ENCODE assay signal across 13 mouse cellular contexts in the genomic region with DNA sequence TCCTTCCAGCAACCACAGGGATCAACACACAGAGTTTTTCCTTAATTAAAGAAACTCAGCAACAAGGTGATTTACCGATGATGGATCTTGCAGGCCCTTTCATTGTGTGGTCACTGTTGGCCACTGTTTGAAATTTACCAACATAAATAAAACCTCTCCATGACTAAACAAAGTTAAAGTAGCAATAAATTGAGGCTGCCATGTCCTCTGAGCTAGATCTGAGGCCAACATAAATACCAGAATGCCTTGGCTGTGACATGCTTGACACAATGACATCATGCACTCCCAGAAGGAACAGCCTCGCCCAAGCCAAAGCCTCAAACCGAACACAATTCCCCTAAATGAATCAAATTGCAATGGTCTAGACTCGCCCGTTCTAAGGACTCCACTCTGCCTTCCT.
DNase-seq lines count a peak whose midpoint lies in the region; ATAC-seq lines count a peak whose summit lies in the region.
"Had no signal": no experiment of that assay in that cellular context is flagged by ENCODE, and none has a peak within 500 bp of the region (broad histone marks: within the 10 kb centered on the region; RNA-seq: fewer than 3 reads in every experiment).

No protein-coding gene starts in this region.

- H3K27ac ChIP-seq in lung, embryonic 16.5 days (ENCODE audit: low read length): no peak overlapping the region
- 0 out of 2 replicates have a peak overlapping the region, but pooled peaks have one; percentile 53 for H3K27ac ChIP-seq in limb, embryonic 10.5 days
- H3K27ac ChIP-seq in stomach, embryonic 16.5 days (ENCODE audit: low read length): 0 out of 2 replicates have a peak overlapping the region, but pooled peaks have one; percentile 41

- H3K4me1 ChIP-seq in lung, embryonic 16.5 days (replicated peaks; ENCODE audit: control insufficient read depth, insufficient read depth, low read length): peaks cover 21% of the 10 kb centered on the region
- peaks cover 49% of the 10 kb centered on the region for H3K4me1 ChIP-seq in limb, embryonic 10.5 days
- H3K4me1 ChIP-seq in stomach, embryonic 16.5 days (ENCODE audit: control insufficient read depth, insufficient read depth, low read length): peaks cover 7% of the 10 kb centered on the region; the same call in 1 of the 2 replicates

- H3K36me3 ChIP-seq in lung, embryonic 16.5 days (ENCODE audit: control insufficient read depth, insufficient read depth, low read length): no peaks in the 10 kb centered on the region
- H3K36me3 ChIP-seq in limb, embryonic 10.5 days: no peaks in the 10 kb centered on the region
- H3K36me3 ChIP-seq in stomach, embryonic 16.5 days (ENCODE audit: control insufficient read depth, insufficient read depth, low read length): no peaks in the 10 kb centered on the region

- no peaks in the 10 kb centered on the region for H3K9me3 ChIP-seq in lung, embryonic 16.5 days (ENCODE audit: control insufficient read depth, low read length)
- H3K9me3 ChIP-seq in limb, embryonic 10.5 days (replicated peaks): no peaks in the 10 kb centered on the region
- no peaks in the 10 kb centered on the region for H3K9me3 ChIP-seq in stomach, embryonic 16.5 days (replicated peaks; ENCODE audit: control insufficient read depth, low read length)

- H3K4me3 ChIP-seq in lung, embryonic 16.5 days (ENCODE audit: low read length): no peak overlapping the region
- H3K4me3 ChIP-seq in limb, embryonic 10.5 days: no peak overlapping the region
- H3K4me3 ChIP-seq in stomach, embryonic 16.5 days (replicated peaks; ENCODE audit: low read length): no peak overlapping the region
- H3K4me3 ChIP-seq: erythroblast, embryonic 14.5 days had no signal

- peak; percentile 57 for DNase-seq in embryo, embryonic 10 days (ENCODE audit: low spot score)
- DNase-seq in embryo, embryonic 9.5 days (ENCODE audit: extremely low spot score): no peak
- DNase-seq in lung, postnatal 25 days (ENCODE audit: low spot score): no peak
- no peak for DNase-seq in limb, embryonic 10.5 days (ENCODE audit: low spot score)
- DNase-seq in left cerebral cortex, postnatal 36 days (ENCODE audit: low spot score in 2 of 2): no peak
- DNase-seq in layer of hippocampus, postnatal 10 days (ENCODE audit: low spot score in 2 of 2): no peak
- DNase-seq: B cell, adult 2 months; gastrocnemius, postnatal 14 days; left cerebral cortex, postnatal 4 days had no signal

- intact Hi-C loops in left cerebral cortex, postnatal 36 days (cut with DNase I): no loop called here

- H3K9ac ChIP-seq in lung, embryonic 16.5 days (ENCODE audit: low read length): no peak overlapping the region
- no peak overlapping the region for H3K9ac ChIP-seq in stomach, embryonic 16.5 days (ENCODE audit: low read length)

- H3K4me2 ChIP-seq in lung, embryonic 16.5 days (ENCODE audit: low read depth, low read length): no peak overlapping the region
- no peak overlapping the region for H3K4me2 ChIP-seq in stomach, embryonic 16.5 days (ENCODE audit: low read depth, low read length)

- H3K27me3 ChIP-seq in lung, embryonic 16.5 days (ENCODE audit: control insufficient read depth, insufficient read depth, low read depth, low read length): no peaks in the 10 kb centered on the region
- peaks cover 20% of the 10 kb centered on the region; the same call in 1 of the 2 replicates for H3K27me3 ChIP-seq in limb, embryonic 10.5 days (ENCODE audit: low read depth, poor library complexity, severe bottlenecking)
- H3K27me3 ChIP-seq in stomach, embryonic 16.5 days (ENCODE audit: control insufficient read depth, insufficient read depth, low read length): no peaks in the 10 kb centered on the region

- peak; percentile 73 for ATAC-seq in lung, embryonic 16.5 days (ENCODE audit: low read depth)
- ATAC-seq in stomach, embryonic 16.5 days (ENCODE audit: insufficient read depth, low FRiP score): peak; percentile 65; the same call in 1 of the 2 replicates
- ATAC-seq: midbrain, embryonic 16.5 days had no signal

- 36% methylated on average over 5 of the region's 5 CpGs for WGBS in lung, embryonic 16.5 days
- 32% methylated on average over 5 of the region's 5 CpGs for WGBS in limb, embryonic 10.5 days
- 38% methylated on average over 5 of the region's 5 CpGs for WGBS in stomach, embryonic 16.5 days
